ENCODE assay signal across 14 mouse cellular contexts in the genomic region with DNA sequence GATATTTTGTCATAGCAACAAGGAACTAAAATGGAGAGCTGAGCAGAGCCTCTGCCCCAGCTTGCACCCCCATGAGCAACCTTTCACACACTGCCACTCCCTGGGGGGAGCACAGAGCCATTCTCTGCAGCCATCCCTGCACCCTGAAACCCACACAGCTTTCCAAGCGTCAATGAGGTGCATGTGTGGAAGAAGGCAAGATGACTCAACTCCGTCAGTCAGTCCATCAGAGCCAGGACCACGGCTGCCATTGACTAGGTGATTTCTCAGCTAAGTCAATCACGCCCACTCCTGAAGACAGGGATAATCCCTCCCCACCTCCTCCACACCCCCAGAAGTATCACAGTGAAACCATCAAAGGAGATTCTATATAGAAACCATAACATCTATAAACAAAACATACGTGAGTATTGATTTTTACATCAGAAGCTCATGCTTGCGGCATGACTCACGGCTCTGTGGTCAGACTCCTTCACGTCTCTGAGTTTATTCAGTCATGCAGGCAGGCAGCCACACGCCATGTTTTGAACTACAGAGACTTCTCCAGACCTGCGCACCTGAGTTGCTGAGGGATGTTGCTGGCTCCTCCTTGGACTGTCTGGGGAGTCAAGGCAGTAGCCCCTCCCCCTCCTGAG. TPM values are rescaled to one million over a fixed set of nuclear protein-coding genes. Genes with fewer than 3 reads are reported as not detected.
DNase-seq lines count a peak whose midpoint lies in the region; ATAC-seq and TF ChIP-seq lines count a peak whose summit lies in the region.
"Had no signal": no experiment of that assay in that cellular context is flagged by ENCODE, and none has a peak within 500 bp of the region (broad histone marks: within the 10 kb centered on the region; RNA-seq: fewer than 3 reads in every experiment).

No protein-coding gene starts in this region.

- peak overlapping the region; percentile 72; the same call in 1 of the 2 replicates for H3K27ac ChIP-seq in heart, embryonic 10.5 days
- no peak overlapping the region for H3K27ac ChIP-seq in heart, embryonic 11.5 days (ENCODE audit: low read depth, low read length)
- H3K27ac ChIP-seq in MEL (ENCODE audit: control insufficient read depth, low read depth, low read length), result peak overlapping the region; percentile 1; the same call in 1 of the 2 replicates
- peak overlapping the region; percentile 15; the same call in 1 of the 2 replicates for H3K27ac ChIP-seq in intestine, postnatal 0 days (ENCODE audit: low read depth, low read length)
- no peak overlapping the region for H3K27ac ChIP-seq in hindbrain, embryonic 12.5 days
- H3K27ac ChIP-seq: lung, embryonic 15.5 days; midbrain, embryonic 15.5 days had no signal

- H3K9ac ChIP-seq in heart, embryonic 11.5 days (ENCODE audit: low read depth, low read length), result no peak overlapping the region
- no peak overlapping the region for H3K9ac ChIP-seq in MEL (ENCODE audit: control insufficient read depth, low read depth, low read length, poor library complexity, severe bottlenecking)
- no peak overlapping the region for H3K9ac ChIP-seq in intestine, postnatal 0 days (ENCODE audit: low read depth, low read length)
- H3K9ac ChIP-seq in hindbrain, embryonic 12.5 days, result no peak overlapping the region
- H3K9ac ChIP-seq: lung, embryonic 15.5 days; midbrain, embryonic 15.5 days had no signal

- peaks cover 40% of the 10 kb centered on the region for H3K36me3 ChIP-seq in heart, embryonic 10.5 days
- 0 out of 2 replicates have a peak, but pooled peaks cover 5% of the 10 kb centered on the region for H3K36me3 ChIP-seq in heart, embryonic 11.5 days (ENCODE audit: control insufficient read depth, insufficient read depth, low read length)
- H3K36me3 ChIP-seq in MEL (ENCODE audit: control insufficient read depth in 1 of 2, insufficient read depth in 2 of 2, low read length in 2 of 2), result peaks cover 0 to 88% of the 10 kb centered on the region in 2 experiments; a peak in 2 of 4 replicates
- peaks cover 26% of the 10 kb centered on the region for H3K36me3 ChIP-seq in intestine, postnatal 0 days (ENCODE audit: control insufficient read depth, insufficient read depth)
- H3K36me3 ChIP-seq in hindbrain, embryonic 12.5 days, result peaks cover 14% of the 10 kb centered on the region
- H3K36me3 ChIP-seq: midbrain, embryonic 15.5 days had no signal

- peaks cover 78% of the 10 kb centered on the region for H3K4me1 ChIP-seq in heart, embryonic 10.5 days
- peaks cover 67% of the 10 kb centered on the region for H3K4me1 ChIP-seq in heart, embryonic 11.5 days (ENCODE audit: control insufficient read depth, insufficient read depth, low read length)
- H3K4me1 ChIP-seq in MEL (ENCODE audit: control insufficient read depth in 1 of 2, insufficient read depth in 2 of 2, low read length in 2 of 2), result peaks cover 36 to 82% of the 10 kb centered on the region in 2 experiments
- H3K4me1 ChIP-seq in intestine, postnatal 0 days (replicated peaks; ENCODE audit: control insufficient read depth, insufficient read depth, low read length), result peaks cover 3% of the 10 kb centered on the region
- H3K4me1 ChIP-seq in hindbrain, embryonic 12.5 days, result peaks cover 54% of the 10 kb centered on the region

- WGBS in heart, embryonic 10.5 days, result 92% methylated on average over 10 of the region's 10 CpGs
- 89% methylated on average over 10 of the region's 10 CpGs for WGBS in heart, embryonic 11.5 days (ENCODE audit: insufficient replicate concordance)
- whole genome bisulfite sequencing in intestine, postnatal 0 days, result 68% methylated on average over 10 of the region's 10 CpGs
- WGBS in hindbrain, embryonic 12.5 days, result 92% methylated on average over 10 of the region's 10 CpGs

- TF ChIP-seq POLR2A in MEL (IDR thresholded peaks at IDR 0.05; ENCODE audit: control insufficient read depth in 1 of 2, insufficient read depth in 1 of 2, low read depth in 1 of 2, low read length in 2 of 2, poor library complexity in 1 of 2), result no peak

- no peak for TF ChIP-seq CTCF in MEL (IDR thresholded peaks at IDR 0.05 in 2 of 3, conservative IDR thresholded peaks at IDR 0.05 in 1 of 3; ENCODE audit: control insufficient read depth in 1 of 3, insufficient read depth in 1 of 3, low read depth in 2 of 3, low read length in 3 of 3, poor library complexity in 1 of 3, severe bottlenecking in 1 of 3)
- no peak for TF ChIP-seq CTCF in intestine, postnatal 0 days (IDR thresholded peaks at IDR 0.05; ENCODE audit: low read depth)

- ATAC-seq in heart, embryonic 11.5 days (replicated peaks; ENCODE audit: insufficient number of reproducible peaks, low FRiP score, low TSS enrichment), result no peak
- ATAC-seq in intestine, postnatal 0 days, result peak; percentile 25; the same call in 1 of the 2 replicates
- ATAC-seq in hindbrain, embryonic 12.5 days (ENCODE audit: low FRiP score), result no peak
- no peak for ATAC-seq in cerebellum, adult (ENCODE audit: insufficient number of reproducible peaks, low FRiP score, low TSS enrichment)
- ATAC-seq: midbrain, embryonic 15.5 days had no signal

- no peaks in the 10 kb centered on the region for H3K27me3 ChIP-seq in heart, embryonic 10.5 days (ENCODE audit: insufficient read depth, poor library complexity, severe bottlenecking)
- H3K27me3 ChIP-seq in heart, embryonic 11.5 days (ENCODE audit: control insufficient read depth, insufficient read depth, low read length), result no peaks in the 10 kb centered on the region
- no peaks in the 10 kb centered on the region for H3K27me3 ChIP-seq in MEL (ENCODE audit: control insufficient read depth in 1 of 2, insufficient read depth in 2 of 2, low read length in 2 of 2)
- H3K27me3 ChIP-seq in intestine, postnatal 0 days (replicated peaks; ENCODE audit: control insufficient read depth, insufficient read depth, low read length), result no peaks in the 10 kb centered on the region
- no peaks in the 10 kb centered on the region for H3K27me3 ChIP-seq in hindbrain, embryonic 12.5 days
- H3K27me3 ChIP-seq: CH12.LX; lung, embryonic 15.5 days; midbrain, embryonic 15.5 days had no signal

- DNase-seq in heart, embryonic 10.5 days (ENCODE audit: low spot score), result no peak
- DNase-seq in 3134 (ENCODE audit: extremely low read depth, insufficient read length, low spot score), result peak; percentile 74
- no peak for DNase-seq in MEL (ENCODE audit: low read depth, low spot score)
- DNase-seq in heart, adult 18-20 months, result no peak
- DNase-seq: cerebellum, postnatal 10 days; left cerebral cortex, postnatal 4 days; right cerebral cortex, postnatal 14 days had no signal

- no peak for TF ChIP-seq EP300 in MEL (IDR thresholded peaks at IDR 0.05; ENCODE audit: low read depth in 1 of 2, low read length in 2 of 2)

- H3K4me3 ChIP-seq in heart, embryonic 10.5 days, result no peak overlapping the region
- H3K4me3 ChIP-seq in heart, embryonic 11.5 days (ENCODE audit: low read depth, low read length), result no peak overlapping the region
- no peak overlapping the region for H3K4me3 ChIP-seq in MEL (ENCODE audit: control insufficient read depth in 1 of 2, insufficient read depth in 1 of 2, low read depth in 2 of 2, low read length in 2 of 2)
- no peak overlapping the region for H3K4me3 ChIP-seq in intestine, postnatal 0 days (ENCODE audit: low read depth, low read length)
- H3K4me3 ChIP-seq in hindbrain, embryonic 12.5 days, result no peak overlapping the region
- H3K4me3 ChIP-seq: lung, embryonic 15.5 days; midbrain, embryonic 15.5 days had no signal

- H3K9me3 ChIP-seq in heart, embryonic 10.5 days, result no peaks in the 10 kb centered on the region
- H3K9me3 ChIP-seq in heart, embryonic 11.5 days (replicated peaks; ENCODE audit: control insufficient read depth, low read length), result no peaks in the 10 kb centered on the region
- no peaks in the 10 kb centered on the region for H3K9me3 ChIP-seq in MEL (replicated peaks; ENCODE audit: insufficient read depth, low read length)
- no peaks in the 10 kb centered on the region for H3K9me3 ChIP-seq in intestine, postnatal 0 days (ENCODE audit: control insufficient read depth)
- H3K9me3 ChIP-seq in hindbrain, embryonic 12.5 days (replicated peaks), result no peaks in the 10 kb centered on the region
- H3K9me3 ChIP-seq: lung, embryonic 15.5 days; midbrain, embryonic 15.5 days had no signal

- H3K79me2 ChIP-seq in MEL (ENCODE audit: control insufficient read depth, insufficient read depth, low read length, poor library complexity), result peaks cover 72% of the 10 kb centered on the region

- no peak overlapping the region for H3K4me2 ChIP-seq in heart, embryonic 11.5 days
- no peak overlapping the region for H3K4me2 ChIP-seq in intestine, postnatal 0 days (replicated peaks; ENCODE audit: low read depth)
- no peak overlapping the region for H3K4me2 ChIP-seq in hindbrain, embryonic 12.5 days (replicated peaks)
- H3K4me2 ChIP-seq: lung, embryonic 15.5 days; midbrain, embryonic 15.5 days had no signal

- TF ChIP-seq RAD21 in MEL (IDR thresholded peaks at IDR 0.05; ENCODE audit: low read depth, low read length), result no peak

TF ChIP-seq in MEL, 35 proteins besides CTCF, POLR2A, EP300 and RAD21:
- TF ChIP-seq GABPA (IDR thresholded peaks at IDR 0.05; ENCODE audit: low read depth, low read length), result no peak
- no peak for TF ChIP-seq TCF12 (IDR thresholded peaks at IDR 0.05; ENCODE audit: low read depth, low read length)
- TF ChIP-seq BHLHE40 (IDR thresholded peaks at IDR 0.05; ENCODE audit: borderline replicate concordance, low read depth, low read length), result no peak
- TF ChIP-seq POLR2AphosphoS2 (IDR thresholded peaks at IDR 0.05; ENCODE audit: low read length), result no peak
- TF ChIP-seq ZNF384 (IDR thresholded peaks at IDR 0.05; ENCODE audit: low read depth, low read length), result no peak
- no peak for TF ChIP-seq ETS1 (IDR thresholded peaks at IDR 0.05; ENCODE audit: low read depth, low read length)
- TF ChIP-seq USF1 (IDR thresholded peaks at IDR 0.05; ENCODE audit: low read depth, low read length), result no peak

RNA-seq across cellular contexts. Expression of gene Irs2, which starts 14.6 kb away (rescaled TPM):
- polyA plus RNA-seq in heart, embryonic 10.5 days (2016; fragmentation: Nextera tagmentation; extraction: Ambion mirVana), result 4.5 and 6.2 TPM in 2 replicates
- polyA plus RNA-seq in heart, embryonic 11.5 days (2014; fragmentation: Nextera tagmentation; extraction: Ambion mirVana), result 4.4 and 5.0 TPM in 2 replicates
- 12.4 and 16.4 TPM in 2 replicates for total RNA-seq in MEL (2012; rRNA removed)
- 10 to 100 TPM in 1 of 2 experiments, not detected in 1; 23.1 TPM for polyA plus RNA-seq in MEL (2012; ENCODE audit: insufficient read depth in 1 of 2, insufficient read length in 2 of 2, low read depth in 1 of 2, low replicate concordance in 2 of 2, missing spikeins in 1 of 2)
- 6.0 and 7.7 TPM in 2 replicates for polyA plus RNA-seq in intestine, postnatal 0 days (2015; fragmentation: Nextera tagmentation; extraction: Ambion mirVana)
- 9.8 and 10.4 TPM in 2 replicates for polyA plus RNA-seq in hindbrain, embryonic 12.5 days (2016; fragmentation: Nextera tagmentation; extraction: Ambion mirVana)
- total RNA-seq in heart, adult 18-20 months (2021), result 10 to 100 TPM; 17.8 to 18.5 TPM

Comparison
In these comparisons a context has a peak if more than half of its experiments do, and no peak if none do; other contexts are left out.
1. H3K27ac ChIP-seq: peak in heart, embryonic 10.5 days (single experiment), MEL (single experiment) and intestine, postnatal 0 days (single experiment); none in heart, embryonic 11.5 days (single experiment) and hindbrain, embryonic 12.5 days (single experiment).